Mouse (Mus musculus): ENCODE data around the gene Unc119b.

Unc119b gene

DNA sequence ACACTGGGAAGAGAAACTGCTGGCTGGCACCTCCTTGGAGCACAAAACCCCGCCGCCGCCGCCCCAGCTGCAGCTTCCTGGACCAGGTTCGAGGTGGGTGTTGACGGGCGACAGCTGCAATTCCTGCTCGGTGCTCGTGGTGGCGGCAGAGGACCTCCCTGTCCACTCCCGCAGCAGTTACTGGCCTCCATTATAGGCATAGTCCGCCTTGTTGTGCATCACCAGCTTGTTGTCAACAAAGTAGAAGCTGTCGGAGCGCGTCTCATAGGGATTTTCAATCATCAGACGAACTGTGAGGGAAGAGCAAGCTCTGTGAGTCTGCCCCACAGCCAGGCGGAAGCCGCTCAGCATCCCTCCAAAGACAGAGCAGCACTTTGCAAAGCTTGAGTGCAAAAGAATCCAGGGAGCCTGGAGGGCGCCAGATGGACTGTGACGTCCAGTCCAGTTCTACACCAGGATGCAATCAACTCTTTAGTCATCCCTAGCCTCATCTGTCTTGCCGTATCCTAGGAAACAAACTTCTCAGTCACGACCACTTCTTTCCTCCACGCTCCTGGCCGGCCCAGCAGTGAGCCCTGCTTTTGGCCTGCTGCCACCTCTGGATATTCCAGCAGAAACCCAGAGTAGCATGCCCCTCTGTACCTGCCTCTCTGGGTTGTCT is 9.4 kb downstream of the Unc119b start:
- TF ChIP-seq GATA4 (IDR thresholded peaks at IDR 0.05; ENCODE audit: insufficient replicate concordance, low read length): no peak

DNA sequence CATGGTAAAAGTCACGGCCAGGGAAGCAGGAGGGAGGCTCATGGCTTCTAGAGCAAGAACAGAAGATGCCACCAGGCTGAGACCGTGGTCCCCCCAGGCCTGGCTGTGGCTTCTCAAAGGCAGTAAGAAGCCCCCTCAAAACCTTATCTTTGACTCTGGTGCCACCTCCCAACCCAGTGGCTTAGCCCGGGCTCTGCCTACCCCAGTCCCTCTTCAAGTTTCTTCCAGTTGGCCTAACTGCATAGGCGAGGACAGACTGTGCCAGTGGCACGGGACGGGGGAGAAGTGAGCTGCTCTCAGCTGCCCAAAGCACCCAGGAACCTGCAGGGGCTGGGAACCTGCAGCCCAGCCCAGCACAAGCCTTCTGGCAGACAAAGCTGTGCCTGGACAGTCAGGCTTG is 10.1 kb downstream of the Unc119b start:
- TF ChIP-seq GATA4 (IDR thresholded peaks at IDR 0.05; ENCODE audit: insufficient replicate concordance, low read length): no peak

DNA sequence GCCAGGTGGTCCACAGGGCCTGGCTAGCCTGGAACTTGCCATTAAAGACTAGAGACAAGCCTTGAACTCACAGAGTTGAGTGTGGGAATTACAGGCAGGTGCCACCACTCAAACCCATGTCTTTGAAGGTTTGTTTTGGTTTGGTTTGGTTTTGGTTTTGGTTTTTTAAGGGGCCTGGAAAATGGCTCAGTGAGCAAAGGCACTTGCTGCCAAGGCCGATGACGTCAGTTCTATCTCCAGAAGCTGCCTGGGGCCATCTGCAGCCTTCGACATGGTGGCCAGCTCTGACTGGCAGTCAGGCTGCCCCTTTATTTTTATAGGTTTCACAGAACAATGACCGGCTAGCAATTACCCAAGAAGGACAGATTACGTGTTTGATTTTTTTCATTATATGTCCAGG is 13.8 kb downstream of the Unc119b start:
- TF ChIP-seq GATA4 (IDR thresholded peaks at IDR 0.05; ENCODE audit: insufficient replicate concordance, low read length): no peak

DNA sequence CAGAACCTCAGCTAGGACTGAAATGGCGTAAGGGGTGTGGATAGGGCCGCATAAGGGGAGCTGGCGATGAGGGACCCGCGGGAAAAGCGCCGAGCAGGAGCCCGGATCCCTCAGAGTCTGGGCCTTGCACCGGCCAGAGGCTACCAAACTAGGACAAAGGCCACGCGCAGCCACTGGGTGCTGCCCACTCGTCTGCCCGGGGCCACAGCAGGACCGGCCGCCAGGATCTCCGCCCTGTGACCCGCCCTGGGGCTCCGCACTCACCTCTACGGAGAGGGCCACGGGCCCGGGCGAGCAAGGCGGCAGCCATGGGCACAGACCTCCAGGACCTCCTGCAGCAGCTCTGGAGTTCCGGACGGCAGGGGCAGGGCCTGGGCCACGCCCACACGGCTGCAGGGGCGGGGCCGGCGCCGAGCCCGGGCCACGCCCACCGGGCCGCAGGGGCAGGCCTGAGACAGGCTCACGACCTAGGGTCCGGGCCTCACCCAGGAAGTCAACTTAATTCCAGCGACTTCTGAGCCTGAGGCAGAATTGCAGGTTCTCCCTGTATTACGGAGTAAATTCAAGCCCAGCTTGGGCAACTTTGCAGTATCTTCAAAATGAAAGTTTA is 15.7 kb downstream of the Unc119b start, which contains the start of gene Acads:
Gene Acads, minus strand, starts transcription at position 386 of the 610 bp plus-strand sequence.
- 0 out of 2 replicates have a peak, but pooled peaks have one; percentile 8 for TF ChIP-seq GATA4 (IDR thresholded peaks at IDR 0.05; ENCODE audit: insufficient replicate concordance, low read length)

- TF ChIP-seq GATA4 (IDR thresholded peaks at IDR 0.05; ENCODE audit: insufficient replicate concordance, low read length): no peak
Measured at GRCm38 (mm10) chr5:115117467-115117866, 17.3 kb downstream of the Unc119b start.

DNA sequence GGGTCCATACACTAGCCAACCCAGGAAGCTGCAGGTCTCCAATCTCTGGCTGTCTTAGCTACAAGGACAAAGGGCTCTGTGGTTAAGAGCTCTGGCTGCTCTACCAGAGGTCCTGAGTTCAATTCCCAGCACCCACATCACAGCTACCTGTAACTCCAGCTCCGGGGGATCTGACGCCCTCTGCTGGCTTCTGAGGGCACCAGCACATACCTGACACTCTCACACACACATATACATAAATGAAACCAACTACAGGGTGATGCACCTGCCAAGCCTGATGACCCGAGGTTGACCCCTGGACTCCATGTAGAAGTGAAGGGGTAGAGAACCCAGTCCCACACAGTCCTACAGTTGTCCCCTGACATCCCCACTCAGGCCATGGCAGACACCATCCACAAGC is 18.3 kb downstream of the Unc119b start:
- no peak for TF ChIP-seq GATA4 (IDR thresholded peaks at IDR 0.05; ENCODE audit: insufficient replicate concordance, low read length)

- TF ChIP-seq GATA4 (IDR thresholded peaks at IDR 0.05; ENCODE audit: insufficient replicate concordance, low read length): no peak
Measured at GRCm38 (mm10) chr5:115114501-115114900, 20.3 kb downstream of the Unc119b start.

DNA sequence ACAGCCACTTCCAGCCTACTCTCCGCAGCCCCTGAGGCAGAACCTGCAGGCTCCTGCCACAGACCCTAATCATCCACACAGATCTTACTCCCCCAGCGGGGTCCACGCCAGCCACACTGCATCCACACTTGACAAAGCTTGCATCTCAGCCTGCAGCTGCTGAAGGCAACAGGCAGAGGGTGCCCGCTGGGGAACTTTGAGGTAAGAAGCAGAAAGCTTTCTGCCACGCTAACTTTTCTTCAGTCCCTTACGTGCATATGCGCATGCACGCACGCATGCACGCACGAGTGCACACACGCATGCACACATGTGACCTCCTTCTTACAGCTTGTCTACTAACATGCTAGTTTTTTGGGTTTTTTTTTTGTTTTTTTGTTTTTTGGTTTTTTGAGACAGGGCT is 21.5 kb downstream of the Unc119b start:
- no peak for TF ChIP-seq GATA4 (IDR thresholded peaks at IDR 0.05; ENCODE audit: insufficient replicate concordance, low read length)

- no peak for TF ChIP-seq GATA4 (IDR thresholded peaks at IDR 0.05; ENCODE audit: insufficient replicate concordance, low read length)
Measured at GRCm38 (mm10) chr5:115111156-115111555, 23.6 kb downstream of the Unc119b start.

DNA sequence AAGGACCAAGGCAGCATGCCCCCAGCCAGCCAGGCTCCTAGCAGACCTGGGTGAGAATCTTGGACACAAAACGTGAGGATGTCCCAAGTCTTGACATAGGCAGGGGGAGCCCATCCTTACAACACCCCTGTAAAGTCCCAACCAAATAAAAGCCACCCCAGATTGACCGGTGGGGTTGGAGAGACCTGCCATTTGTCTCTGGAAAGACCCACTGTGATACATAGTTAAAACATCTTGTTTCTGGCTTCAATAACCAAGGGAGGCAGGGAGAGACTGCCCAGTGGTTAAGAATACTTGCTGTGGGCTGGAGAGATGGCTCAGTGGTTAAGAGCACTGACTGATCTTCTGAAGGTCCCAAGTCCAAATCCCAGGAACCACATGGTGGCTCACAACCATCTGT is 32.5 kb downstream of the Unc119b start:
- TF ChIP-seq GATA4 (IDR thresholded peaks at IDR 0.05; ENCODE audit: insufficient replicate concordance, low read length): no peak

DNA sequence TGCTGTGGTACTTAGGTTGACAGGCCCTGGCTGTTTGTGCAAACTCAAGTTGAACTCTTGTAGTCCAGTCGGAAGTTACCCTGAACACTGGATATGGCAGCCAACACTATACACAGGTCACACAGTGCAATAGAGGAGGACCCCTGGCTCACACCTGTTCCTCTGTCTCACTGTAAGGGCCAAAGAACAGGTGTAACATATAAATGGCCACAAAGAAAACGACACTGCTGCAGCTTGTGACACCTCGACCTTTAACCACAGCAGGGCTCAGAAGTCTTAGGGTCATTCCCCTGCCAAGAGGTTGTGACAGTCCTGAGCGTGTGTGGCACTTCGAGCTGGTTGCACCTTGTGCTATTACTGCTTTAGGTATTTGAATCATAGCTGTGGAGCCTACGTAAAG is 34.3 kb downstream of the Unc119b start:
- no peak for TF ChIP-seq GATA4 (IDR thresholded peaks at IDR 0.05; ENCODE audit: insufficient replicate concordance, low read length)

- no peak for TF ChIP-seq GATA4 (IDR thresholded peaks at IDR 0.05; ENCODE audit: insufficient replicate concordance, low read length)
Measured at GRCm38 (mm10) chr5:115099991-115100390, 34.8 kb downstream of the Unc119b start.

- TF ChIP-seq GATA4 (IDR thresholded peaks at IDR 0.05; ENCODE audit: insufficient replicate concordance, low read length): no peak
Measured at GRCm38 (mm10) chr5:115099530-115099929, 35.2 kb downstream of the Unc119b start.

DNA sequence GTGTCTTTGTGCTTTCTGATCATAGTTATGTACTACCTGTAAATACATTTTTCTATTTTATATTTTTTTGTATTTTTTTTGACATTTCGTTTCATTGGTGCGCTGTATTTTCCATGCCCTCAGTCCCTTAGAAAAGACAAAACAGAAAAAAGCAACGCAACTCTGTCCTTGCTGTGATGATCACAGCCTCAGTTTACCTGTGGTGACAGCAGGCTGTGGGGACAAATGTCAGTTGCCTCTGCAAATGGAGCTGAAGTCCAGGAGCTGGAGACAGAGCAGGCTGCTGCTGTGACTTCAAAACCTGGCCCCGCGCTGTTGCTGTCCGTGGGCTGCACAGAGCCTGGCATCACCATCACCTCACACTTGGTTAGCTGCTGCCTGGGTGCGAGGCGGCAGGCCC is 36.6 kb downstream of the Unc119b start, which contains the start of gene Gm10401:
Gene Gm10401, minus strand, starts transcription at position 101 of the 400 bp plus-strand sequence.
- TF ChIP-seq GATA4 (IDR thresholded peaks at IDR 0.05; ENCODE audit: insufficient replicate concordance, low read length): no peak

GRCm38 (mm10) chr5:115091776-115092175 is 43.0 kb downstream of the Unc119b start:
- TF ChIP-seq GATA4 (IDR thresholded peaks at IDR 0.05; ENCODE audit: insufficient replicate concordance, low read length): no peak

GRCm38 (mm10) chr5:115091015-115091414 is 43.8 kb downstream of the Unc119b start:
- no peak for TF ChIP-seq GATA4 (IDR thresholded peaks at IDR 0.05; ENCODE audit: insufficient replicate concordance, low read length)
